Mouse (Mus musculus): ENCODE measurements at regions not wholly inside any gene's neighbourhood (a gene's known extent, or its start where the extent isn't known, plus 50 kb on each side); places are given as distances from the start of the nearest gene placed in this dataset.
A peak's percentile ranks its signal among the peaks of the same experiment; 100 is the strongest.

DNA sequence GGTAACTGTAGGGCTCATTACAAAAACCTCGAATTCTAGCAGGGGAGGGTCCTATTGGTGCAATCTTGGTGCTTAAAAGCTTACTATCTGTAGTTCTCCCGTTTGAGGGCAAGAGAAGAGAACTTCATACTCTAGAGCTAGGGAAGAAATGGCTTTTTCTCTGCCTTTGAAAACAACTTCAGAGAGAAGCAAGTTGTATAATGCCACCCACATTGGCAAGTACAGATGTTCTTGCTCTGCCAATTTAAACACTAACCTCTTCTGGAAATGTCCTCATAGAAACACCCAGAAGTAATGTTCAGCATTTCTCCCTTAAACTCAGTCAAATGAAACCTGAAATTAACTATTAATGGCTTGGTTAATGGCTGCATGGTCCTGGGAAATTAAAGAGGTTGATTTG lies 549.6 kb upstream of the Atp2b1 start:
- no peak for ATAC-seq (ENCODE audit: extremely low read depth, insufficient number of reproducible peaks, low FRiP score, poor library complexity, severe bottlenecking)

DNA sequence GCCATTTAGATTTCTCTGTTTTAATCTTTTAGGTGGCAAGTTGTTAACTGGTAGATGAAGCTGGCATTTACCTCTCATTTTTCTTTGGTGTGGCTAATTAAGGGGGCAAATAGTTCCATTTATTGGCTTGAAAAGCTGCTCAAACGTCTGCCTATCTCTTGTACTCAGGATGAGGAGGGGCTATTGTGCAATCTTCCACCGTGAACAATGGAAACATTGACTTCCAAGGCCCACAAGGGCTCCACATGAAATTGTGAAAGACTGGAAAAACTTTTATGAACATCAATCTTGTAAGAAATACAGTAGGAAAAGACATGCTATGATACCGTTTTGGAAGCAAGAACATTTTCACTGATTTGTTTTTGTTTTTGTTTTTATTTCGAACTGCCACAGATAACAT lies 541.6 kb upstream of the Atp2b1 start:
- no peak for ATAC-seq (ENCODE audit: extremely low read depth, insufficient number of reproducible peaks, low FRiP score, poor library complexity, severe bottlenecking)

- no peak for ATAC-seq (ENCODE audit: extremely low read depth, insufficient number of reproducible peaks, low FRiP score, poor library complexity, severe bottlenecking)
Observed at GRCm38 (mm10) chr10:98373314-98373713, 540.9 kb upstream of the Atp2b1 start.

DNA sequence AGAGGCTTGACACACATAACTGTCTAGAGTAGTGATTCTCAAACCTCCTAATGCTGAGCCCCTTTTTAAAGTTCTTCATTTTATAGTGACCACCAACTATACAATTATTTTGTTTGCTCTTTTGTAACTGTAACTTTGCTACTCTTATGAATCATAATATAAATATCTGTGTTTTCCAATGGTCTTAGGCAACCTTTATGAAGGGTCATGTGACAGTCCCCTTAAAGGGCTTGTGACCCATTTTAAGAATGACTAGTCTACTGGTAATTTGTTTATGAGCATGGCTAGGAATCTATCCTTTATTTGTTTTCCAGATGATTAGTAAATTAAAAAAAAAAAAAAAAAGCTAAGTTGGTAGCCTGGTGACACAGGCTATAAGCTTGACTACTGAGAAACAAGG lies 539.5 kb upstream of the Atp2b1 start:
- no peak for ATAC-seq (ENCODE audit: extremely low read depth, insufficient number of reproducible peaks, low FRiP score, poor library complexity, severe bottlenecking)

DNA sequence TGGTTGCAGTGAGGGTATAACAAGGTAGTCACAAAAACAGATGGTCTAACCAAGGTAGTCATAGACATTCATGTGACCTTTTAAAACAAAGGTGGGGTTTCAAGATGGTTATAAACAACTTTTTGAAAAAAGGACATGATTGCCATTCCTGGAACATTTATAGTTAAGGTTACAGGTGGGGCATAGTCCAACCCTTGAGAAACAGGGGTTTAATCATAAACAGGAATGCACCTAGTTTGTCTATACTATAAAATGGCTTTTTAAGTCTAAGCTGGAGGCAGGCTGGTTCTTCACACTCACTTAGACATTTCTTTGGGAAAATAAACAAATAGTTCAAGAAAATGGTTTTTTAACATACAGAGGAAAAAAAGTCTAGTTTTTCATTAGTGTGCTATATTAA lies 525.7 kb upstream of the Atp2b1 start:
- ATAC-seq (ENCODE audit: extremely low read depth, insufficient number of reproducible peaks, low FRiP score, poor library complexity, severe bottlenecking): no peak

DNA sequence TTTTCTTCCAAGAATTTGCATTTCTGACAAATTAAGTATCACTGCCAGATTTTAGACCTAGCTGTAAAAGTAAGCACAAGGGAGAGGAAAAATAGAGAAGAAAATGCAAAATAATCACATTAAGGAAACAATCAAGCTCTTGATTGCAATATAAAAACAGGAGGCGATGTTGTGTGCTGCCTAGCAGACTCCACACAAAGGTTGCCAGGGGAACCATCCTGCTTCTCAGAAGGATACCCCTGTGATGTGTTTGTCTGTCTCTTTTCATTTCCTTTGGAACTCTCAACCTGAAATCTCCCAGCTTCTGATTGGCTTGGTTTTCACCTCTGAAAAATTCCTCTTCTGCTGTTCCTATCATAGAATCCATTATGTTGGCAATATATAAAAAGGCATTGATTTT lies 514.3 kb upstream of the Atp2b1 start:
- no peak for ATAC-seq (ENCODE audit: extremely low read depth, insufficient number of reproducible peaks, low FRiP score, poor library complexity, severe bottlenecking)

DNA sequence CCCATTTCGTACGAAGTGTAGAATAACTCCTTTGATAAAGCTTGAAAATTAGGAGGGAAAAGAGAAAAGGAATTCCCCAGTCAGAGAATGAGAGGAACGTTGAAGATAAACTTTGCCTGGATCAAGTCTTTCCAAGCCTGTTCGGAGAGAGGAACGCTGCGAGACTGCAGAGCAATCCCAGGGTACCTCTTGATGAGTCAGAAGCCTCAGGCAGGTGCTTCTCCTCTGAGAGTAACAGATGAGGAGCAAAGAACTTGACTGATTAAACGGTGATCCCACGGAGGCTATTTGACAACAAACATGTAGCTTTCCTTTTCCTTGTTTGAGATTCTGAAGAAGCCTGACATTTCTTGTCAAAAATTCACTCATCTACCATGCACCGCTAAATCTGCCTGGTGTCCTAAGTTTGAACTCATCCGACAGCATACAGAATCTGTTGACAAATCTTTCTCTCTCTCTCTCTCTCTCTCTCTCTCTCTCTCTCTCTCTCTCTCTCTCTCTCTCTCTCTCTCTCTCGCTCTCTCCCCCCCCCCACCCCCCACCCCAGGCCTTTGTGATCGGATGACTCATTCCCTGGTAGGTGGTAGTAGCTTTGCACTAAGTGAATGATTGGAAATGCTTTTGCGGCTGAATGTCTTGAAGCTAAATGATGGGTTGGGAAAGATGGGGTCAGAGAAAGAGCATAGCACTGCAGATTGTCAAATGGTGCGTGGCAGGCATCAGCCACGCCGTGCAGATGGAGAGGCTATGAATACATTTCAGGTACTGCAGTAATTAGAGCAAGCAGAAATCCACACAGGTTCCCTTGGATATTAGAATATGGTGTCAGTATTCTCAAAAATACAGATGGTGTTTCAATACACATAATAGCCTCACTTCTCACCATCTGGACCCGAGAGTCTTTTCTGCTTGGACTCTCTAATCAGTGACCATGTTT lies 496.1 kb upstream of the Atp2b1 start:
- no peak for ATAC-seq (ENCODE audit: extremely low read depth, insufficient number of reproducible peaks, low FRiP score, poor library complexity, severe bottlenecking)

DNA sequence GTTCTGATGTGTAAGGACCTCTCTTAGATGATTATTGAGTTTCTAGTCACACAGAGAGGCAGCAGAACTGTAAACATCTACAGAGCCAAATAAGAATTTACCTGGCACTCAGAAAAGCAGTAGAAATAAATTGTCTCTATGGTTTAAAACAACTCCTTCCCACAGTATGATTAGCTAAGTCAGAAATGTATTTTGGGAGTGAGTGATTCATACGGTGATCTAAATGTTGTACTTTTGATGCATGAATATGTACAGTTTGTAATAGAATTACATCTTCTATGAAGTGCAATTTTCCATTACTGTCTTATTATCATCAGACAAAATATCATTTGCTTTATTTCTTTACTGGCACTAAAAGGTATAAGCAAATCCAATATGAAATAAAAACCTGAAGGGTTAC lies 489.8 kb upstream of the Atp2b1 start:
- no peak for ATAC-seq (ENCODE audit: extremely low read depth, insufficient number of reproducible peaks, low FRiP score, poor library complexity, severe bottlenecking)

- ATAC-seq (ENCODE audit: extremely low read depth, insufficient number of reproducible peaks, low FRiP score, poor library complexity, severe bottlenecking): no peak
Observed at GRCm38 (mm10) chr10:98434974-98435373, 479.2 kb upstream of the Atp2b1 start.

DNA sequence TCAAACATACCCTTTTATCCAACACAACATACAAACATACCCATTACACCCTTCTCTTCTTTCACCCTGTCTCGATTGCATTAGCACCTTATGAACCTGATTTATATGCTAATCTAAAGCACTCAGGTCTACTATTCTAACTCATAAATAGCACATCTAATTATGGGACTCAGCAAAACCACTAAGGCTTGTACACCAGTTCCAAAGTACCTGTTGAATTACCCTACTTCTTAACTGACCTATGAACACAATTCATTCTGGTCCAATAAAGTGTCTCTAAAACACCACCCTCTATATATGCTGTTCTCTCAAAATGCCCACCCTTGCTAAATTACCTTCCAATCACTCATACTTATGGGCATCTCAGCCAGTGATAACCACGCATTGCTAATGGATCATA lies 452.7 kb upstream of the Atp2b1 start:
- ATAC-seq (ENCODE audit: extremely low read depth, insufficient number of reproducible peaks, low FRiP score, poor library complexity, severe bottlenecking): no peak

DNA sequence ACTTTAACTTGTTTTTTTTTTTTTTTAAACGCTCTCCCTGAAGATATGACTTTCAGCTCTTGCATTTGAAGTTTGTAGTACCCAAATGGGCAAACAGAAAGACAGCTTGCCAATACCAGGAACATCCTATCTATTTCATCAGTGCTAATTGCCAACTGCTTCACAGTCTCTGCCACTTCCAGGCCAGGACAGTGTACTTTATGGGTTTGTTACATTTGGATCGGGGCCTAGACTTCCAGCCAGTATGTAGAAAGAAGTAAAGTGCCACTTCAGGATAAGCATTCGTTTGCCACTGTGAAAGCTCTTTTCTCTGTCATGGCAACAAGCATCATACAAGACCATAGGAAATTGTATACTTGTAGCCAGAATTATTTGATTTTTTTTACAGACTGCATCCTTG lies 439.6 kb upstream of the Atp2b1 start:
- ATAC-seq (ENCODE audit: extremely low read depth, insufficient number of reproducible peaks, low FRiP score, poor library complexity, severe bottlenecking): no peak

DNA sequence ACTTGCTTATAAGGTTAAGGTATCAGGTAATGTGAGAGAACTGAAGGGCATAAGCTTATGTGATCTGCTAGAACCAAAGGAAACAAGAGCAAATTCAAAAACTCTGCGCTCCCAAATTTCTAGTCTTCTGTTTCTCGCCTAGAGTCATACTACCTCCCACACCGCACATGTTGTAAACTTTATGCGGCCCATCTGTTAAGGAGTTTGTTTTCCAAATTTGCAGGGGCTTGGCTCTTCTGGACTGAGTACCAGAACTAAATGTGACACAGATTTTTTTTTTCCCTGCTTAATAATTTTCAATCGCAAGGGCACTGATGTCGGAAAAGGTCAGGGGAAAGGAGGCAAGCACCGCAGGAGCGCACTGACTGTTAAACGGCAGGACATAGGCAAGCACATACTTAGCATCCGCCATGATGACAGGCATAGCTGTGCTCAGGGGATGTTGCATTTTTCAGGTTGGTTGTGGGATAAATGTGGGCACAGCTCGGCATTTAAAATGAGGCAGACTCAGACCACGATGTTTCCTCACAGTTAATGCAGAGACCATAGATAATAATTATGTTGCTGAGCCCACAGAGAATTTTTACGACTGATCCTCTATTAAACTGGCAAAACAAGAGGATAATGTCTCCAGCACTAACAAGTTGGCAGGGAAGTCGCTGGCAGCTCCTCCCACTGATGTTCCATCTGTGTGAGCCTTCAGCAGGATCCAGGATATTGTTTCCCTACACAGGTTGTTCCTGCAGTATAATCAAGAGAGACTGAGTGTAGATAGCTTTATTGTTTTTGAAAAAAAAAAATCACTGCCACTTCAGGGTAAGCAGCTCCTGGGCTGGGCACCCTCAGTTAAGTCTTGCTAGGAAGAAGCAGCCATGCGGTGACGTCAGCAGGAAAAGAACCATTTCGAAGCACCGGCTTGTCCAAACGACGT lies 428.2 kb upstream of the Atp2b1 start:
- no peak for ATAC-seq (ENCODE audit: extremely low read depth, insufficient number of reproducible peaks, low FRiP score, poor library complexity, severe bottlenecking)

DNA sequence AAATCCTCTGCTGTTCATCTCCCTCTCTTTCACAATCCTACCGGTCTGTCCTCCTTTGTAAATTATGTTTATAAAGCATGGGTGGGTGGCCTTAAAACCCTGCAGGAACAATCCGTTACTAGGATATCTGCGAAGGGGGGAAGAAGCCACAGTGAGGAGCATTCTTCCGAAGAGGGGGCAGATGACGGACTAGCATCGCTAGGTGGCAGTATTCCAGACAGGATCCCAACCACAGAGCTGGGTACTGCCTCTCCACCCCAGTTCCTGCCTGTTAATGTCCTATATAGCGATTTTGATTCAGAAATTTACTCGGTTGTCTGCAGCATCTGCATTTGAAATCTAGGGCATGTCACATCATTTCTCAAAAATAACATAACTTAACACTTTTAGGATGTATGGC lies 419.9 kb upstream of the Atp2b1 start:
- ATAC-seq (ENCODE audit: extremely low read depth, insufficient number of reproducible peaks, low FRiP score, poor library complexity, severe bottlenecking): peak; percentile 97

GRCm38 (mm10) chr10:98496254-98496653 lies 418.0 kb upstream of the Atp2b1 start:
- ATAC-seq (ENCODE audit: extremely low read depth, insufficient number of reproducible peaks, low FRiP score, poor library complexity, severe bottlenecking): no peak

DNA sequence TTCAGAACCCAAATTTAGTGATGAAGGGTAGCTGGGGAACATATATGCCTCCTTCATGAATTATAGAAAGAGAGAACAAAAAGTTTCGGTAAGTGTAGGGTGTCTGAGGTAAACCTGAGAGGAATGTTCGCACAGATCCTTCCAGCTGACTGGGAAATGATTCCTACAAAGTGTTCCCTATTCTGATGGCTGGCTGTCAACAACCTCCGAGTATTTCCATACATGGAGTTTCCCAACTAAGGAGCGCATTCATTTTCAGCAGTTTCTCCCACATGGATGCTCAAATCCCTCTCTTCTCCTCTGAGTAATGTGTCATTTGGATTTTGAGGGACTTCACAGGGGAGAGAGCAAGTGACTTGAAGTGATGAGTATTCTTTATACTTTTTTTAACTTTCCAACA lies 413.9 kb upstream of the Atp2b1 start:
- no peak for ATAC-seq (ENCODE audit: extremely low read depth, insufficient number of reproducible peaks, low FRiP score, poor library complexity, severe bottlenecking)

DNA sequence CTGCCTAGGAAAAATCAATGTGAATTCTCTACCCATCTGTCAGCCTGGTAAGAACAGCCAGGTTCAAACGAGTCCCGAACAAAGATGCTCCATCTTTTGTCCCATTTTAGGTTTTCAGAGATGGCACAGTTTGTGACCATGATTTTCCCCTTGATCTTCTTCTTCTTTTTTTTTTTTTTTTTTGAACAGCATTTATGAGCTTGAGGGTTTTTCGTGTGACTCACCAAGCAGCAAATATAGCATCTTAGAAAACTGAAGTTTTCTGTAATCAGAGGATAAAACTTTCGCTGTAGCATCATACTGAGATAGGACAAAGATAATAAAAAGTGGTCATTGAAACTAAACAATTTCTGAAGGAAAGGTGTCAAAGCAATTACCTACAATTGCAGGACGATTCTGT lies 412.6 kb upstream of the Atp2b1 start:
- ATAC-seq (ENCODE audit: extremely low read depth, insufficient number of reproducible peaks, low FRiP score, poor library complexity, severe bottlenecking): no peak

DNA sequence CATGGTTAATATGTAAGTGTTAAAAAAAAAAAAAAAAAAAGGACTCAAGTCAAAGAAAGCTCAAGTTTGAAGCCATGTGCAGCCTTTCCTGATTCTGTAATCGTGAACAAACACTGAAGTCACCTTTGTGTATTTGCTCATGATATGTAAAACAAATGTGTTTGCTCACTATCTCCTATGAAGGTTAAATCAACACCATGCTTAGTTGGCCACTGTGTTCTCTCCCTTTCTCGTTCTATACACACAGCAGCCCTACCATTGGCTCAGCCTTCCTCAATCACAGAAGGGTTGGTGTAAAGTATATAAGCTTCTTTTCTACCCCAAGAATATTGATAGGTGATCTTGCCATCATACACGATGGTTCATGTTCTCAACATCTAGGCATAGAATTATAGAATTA lies 409.7 kb upstream of the Atp2b1 start:
- no peak for ATAC-seq (ENCODE audit: extremely low read depth, insufficient number of reproducible peaks, low FRiP score, poor library complexity, severe bottlenecking)

GRCm38 (mm10) chr10:98508515-98509143 lies 405.6 kb upstream of the Atp2b1 start:
- ATAC-seq (ENCODE audit: extremely low read depth, insufficient number of reproducible peaks, low FRiP score, poor library complexity, severe bottlenecking): no peak

- no peak for ATAC-seq (ENCODE audit: extremely low read depth, insufficient number of reproducible peaks, low FRiP score, poor library complexity, severe bottlenecking)
Observed at GRCm38 (mm10) chr10:98514836-98515235, 399.4 kb upstream of the Atp2b1 start.

- no peak for ATAC-seq (ENCODE audit: extremely low read depth, insufficient number of reproducible peaks, low FRiP score, poor library complexity, severe bottlenecking)
Observed at GRCm38 (mm10) chr10:98517609-98518008, 396.6 kb upstream of the Atp2b1 start.

Data from neutrophil, adult 5-6 weeks (primary cell).